Mouse (Mus musculus) cerebellum, adult 11 months (tissue): ENCODE results near the gene Lrrc14b.

Source experiments
- DNase-seq: peaks from one replicate; pipeline ENCODE4 v3.0.0; 2022

Lrrc14b gene

GRCm38 (mm10) chr13:74363859-74364235 lies at the start of gene Lrrc14b:
Gene Lrrc14b, minus strand, starts transcription at chr13:74364005.
- DNase-seq, result no peak

- DNase-seq, result no peak
Measured at GRCm38 (mm10) chr13:74399298-74399839, 35.6 kb upstream of the Lrrc14b start, which contains the start of gene Ftl1-ps1. Gene Ftl1-ps1, plus strand, starts transcription at chr13:74399694.

- no peak for DNase-seq
Measured at GRCm38 (mm10) chr13:74391156-74391555, 27.4 kb upstream of the Lrrc14b start.

- DNase-seq, result peak; percentile 49
Measured at GRCm38 (mm10) chr13:74390371-74390990, 26.7 kb upstream of the Lrrc14b start, which contains the start of gene Zfp72. Gene Zfp72, minus strand, starts transcription at chr13:74390836.

GRCm38 (mm10) chr13:74389730-74390129 lies 25.9 kb upstream of the Lrrc14b start:
- no peak for DNase-seq

- DNase-seq, result no peak
Measured at GRCm38 (mm10) chr13:74382289-74382688, 18.5 kb upstream of the Lrrc14b start.

- DNase-seq, result no peak
Measured at GRCm38 (mm10) chr13:74381533-74382276, 17.9 kb upstream of the Lrrc14b start.

- DNase-seq, result no peak
Measured at GRCm38 (mm10) chr13:74363176-74363858, 488 bp downstream of the Lrrc14b start.

GRCm38 (mm10) chr13:74362218-74362617 lies 1.6 kb downstream of the Lrrc14b start:
- DNase-seq, result no peak

- no peak for DNase-seq
Measured at GRCm38 (mm10) chr13:74356491-74356890, 7.3 kb downstream of the Lrrc14b start.

GRCm38 (mm10) chr13:74350435-74350906 lies 13.3 kb downstream of the Lrrc14b start:
- no peak for DNase-seq

GRCm38 (mm10) chr13:74349566-74350434 lies 14.0 kb downstream of the Lrrc14b start, which contains the start of the genes Sdha and Ccdc127:
Gene Sdha, minus strand, starts transcription at chr13:74350280.
Gene Ccdc127, plus strand, starts transcription at chr13:74350309.
- DNase-seq, result peak; percentile 96

- no peak for DNase-seq
Measured at GRCm38 (mm10) chr13:74341036-74341435, 22.8 kb downstream of the Lrrc14b start.

GRCm38 (mm10) chr13:74329321-74329720 lies 34.5 kb downstream of the Lrrc14b start:
- no peak for DNase-seq

- peak; percentile 82 for DNase-seq
Measured at GRCm38 (mm10) chr13:74317170-74317849, 46.5 kb downstream of the Lrrc14b start, which contains the start of gene Pdcd6. Gene Pdcd6, minus strand, starts transcription at chr13:74317580.

GRCm38 (mm10) chr13:74316789-74317169 lies 47.0 kb downstream of the Lrrc14b start:
- DNase-seq, result no peak

GRCm38 (mm10) chr13:74316386-74316785 lies 47.4 kb downstream of the Lrrc14b start:
- DNase-seq, result no peak

GRCm38 (mm10) chr13:74314616-74315015 lies 49.2 kb downstream of the Lrrc14b start:
- no peak for DNase-seq
